Mouse (Mus musculus) myocyte (in vitro differentiated cells): Measurements from ENCODE around the gene Rarres2. TPM values are rescaled to one million over a fixed set of nuclear protein-coding genes. Genes with fewer than 3 reads are reported as not detected.

ENCODE experiments used
- H3K27me3 ChIP-seq: one replicate; pipeline ENCODE4 v1.6.1; 2011; ENCODE audit not compliant: control insufficient read depth, insufficient read depth, insufficient read length
- H3K36me3 ChIP-seq: one replicate; pipeline ENCODE4 v1.6.1; 2011; ENCODE audit not compliant: control insufficient read depth, insufficient read depth
- H3K4me2 ChIP-seq: one replicate; pipeline ENCODE4 v1.6.1; 2011; ENCODE audit warnings: low read depth, control low read depth
- H3K4me3 ChIP-seq: one replicate; pipeline ENCODE4 v1.5.1; 2011; ENCODE audit warnings: mild to moderate bottlenecking, control low read depth, moderate library complexity
- H3K79me2 ChIP-seq: one replicate; pipeline ENCODE4 v1.6.1; 2011; ENCODE audit not compliant: control insufficient read depth, insufficient read depth
- H3ac ChIP-seq: one replicate; pipeline ENCODE4 v1.6.1; 2011; ENCODE audit not compliant: control insufficient read depth, insufficient read length
- CEBPB ChIP-seq: IDR thresholded peaks from 2 replicates; pipeline ENCODE4 v1.6.1; 2011; ENCODE audit warnings: mild to moderate bottlenecking, moderate library complexity; ENCODE audit not compliant: poor library complexity, insufficient read depth, severe bottlenecking
- E2F4 ChIP-seq: IDR thresholded peaks from one replicate; pipeline ENCODE4 v1.6.1; 2011; ENCODE audit warnings: mild to moderate bottlenecking, control low read depth, moderate library complexity; ENCODE audit not compliant: insufficient read depth
- MAX ChIP-seq: IDR thresholded peaks from one replicate; pipeline ENCODE4 v1.6.1; 2011; ENCODE audit warnings: low read depth, mild to moderate bottlenecking, control low read depth
- MYOD1 ChIP-seq, 3 experiments: IDR thresholded peaks; one replicate each; pipeline ENCODE4 v1.6.1; 2011; ENCODE audit warnings: control low read depth in 2 of 3, low read depth in 2 of 3, mild to moderate bottlenecking in 2 of 3, moderate library complexity in 1 of 3; ENCODE audit not compliant: insufficient read length in 2 of 3, control insufficient read depth in 1 of 3
- MYOG ChIP-seq, 3 experiments: IDR thresholded peaks; one replicate each; pipeline ENCODE4 v1.6.1; 2011; ENCODE audit warnings: control low read depth in 2 of 3, low read depth in 2 of 3, mild to moderate bottlenecking in 2 of 3; ENCODE audit not compliant: insufficient read length in 2 of 3, control insufficient read depth in 1 of 3, insufficient read depth in 1 of 3
- POLR2A ChIP-seq: IDR thresholded peaks from one replicate; pipeline ENCODE4 v1.6.1; 2011; ENCODE audit warnings: low read depth, mild to moderate bottlenecking, control low read depth, moderate library complexity; ENCODE audit not compliant: insufficient read length
- POLR2AphosphoS2 ChIP-seq: IDR thresholded peaks from one replicate; pipeline ENCODE4 v1.6.1; 2011; ENCODE audit warnings: low read depth, control low read depth; ENCODE audit not compliant: insufficient read length
- REST ChIP-seq: IDR thresholded peaks from one replicate; pipeline ENCODE4 v1.6.1; 2011; ENCODE audit warnings: mild to moderate bottlenecking, control low read depth, moderate library complexity; ENCODE audit not compliant: insufficient read depth, insufficient read length
- SRF ChIP-seq: IDR thresholded peaks from one replicate; pipeline ENCODE4 v1.6.1; 2011; ENCODE audit warnings: low read depth; ENCODE audit not compliant: control insufficient read depth, insufficient read length
- TCF12 ChIP-seq: IDR thresholded peaks from one replicate; pipeline ENCODE4 v1.6.1; 2011; ENCODE audit warnings: mild to moderate bottlenecking, control low read depth; ENCODE audit not compliant: poor library complexity, insufficient read depth, severe bottlenecking
- TCF3 ChIP-seq: IDR thresholded peaks from one replicate; pipeline ENCODE4 v1.6.1; 2011; ENCODE audit warnings: low read depth, control low read depth; ENCODE audit not compliant: insufficient read length
- USF1 ChIP-seq: IDR thresholded peaks from one replicate; pipeline ENCODE4 v1.6.1; 2011; ENCODE audit warnings: low read depth, mild to moderate bottlenecking, control low read depth, moderate library complexity
- polyA plus RNA-seq: library from polyadenylated mRNA; unstranded; fragments of >200 nt; fragmentation: generic; extraction: Trizol; gene quantifications from one replicate; pipeline ENCODE4 v1.2.1, GENCODE M21; 2012; ENCODE audit warnings: missing spikeins

Rarres2 gene
- polyA plus RNA-seq, 1 experiment, result 0.17 TPM

DNA sequence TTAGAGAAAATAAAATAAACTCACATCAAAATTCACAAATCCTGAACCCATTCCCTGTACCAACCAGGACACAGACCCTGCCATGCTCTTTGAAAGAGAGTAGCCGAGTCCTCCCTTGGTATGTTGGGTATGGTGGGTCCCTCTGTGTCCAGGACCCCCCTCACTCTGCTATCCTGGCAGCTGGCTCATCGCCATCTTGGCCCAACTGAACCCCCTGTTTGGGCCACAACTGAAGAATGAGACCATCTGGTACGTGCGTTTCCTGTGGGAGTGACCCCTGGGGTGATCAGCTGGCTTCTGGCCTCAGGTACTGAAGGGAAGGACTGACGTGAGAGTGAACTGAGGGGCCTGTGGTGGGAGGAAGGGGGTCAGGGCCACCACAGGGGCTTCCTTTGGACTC, 32.7 kb downstream of the Rarres2 start:
- no peaks in the 10 kb centered on the region for H3K27me3 ChIP-seq
- H3K4me2 ChIP-seq, result no peak overlapping the region
- no peak overlapping the region for H3ac ChIP-seq
- H3K4me3 ChIP-seq, result no peak overlapping the region
- H3K36me3 ChIP-seq, result no peaks in the 10 kb centered on the region
- TF ChIP-seq MYOG (IDR thresholded peaks at IDR 0.05; ENCODE audit: control insufficient read depth in 1 of 3, insufficient read depth in 1 of 3, insufficient read length in 2 of 3, low read depth in 2 of 3) (no peak), POLR2A (no peak), TCF3 (no peak), POLR2AphosphoS2 (no peak), CEBPB (no peak), E2F4 (no peak), SRF (no peak), REST (no peak), USF1 (no peak), TCF12 (no peak), MAX (no peak), MYOD1 (IDR thresholded peaks at IDR 0.05; ENCODE audit: control insufficient read depth in 1 of 3, insufficient read length in 2 of 3, low read depth in 2 of 3) (no peak)
- H3K79me2 ChIP-seq, result no peaks in the 10 kb centered on the region

DNA sequence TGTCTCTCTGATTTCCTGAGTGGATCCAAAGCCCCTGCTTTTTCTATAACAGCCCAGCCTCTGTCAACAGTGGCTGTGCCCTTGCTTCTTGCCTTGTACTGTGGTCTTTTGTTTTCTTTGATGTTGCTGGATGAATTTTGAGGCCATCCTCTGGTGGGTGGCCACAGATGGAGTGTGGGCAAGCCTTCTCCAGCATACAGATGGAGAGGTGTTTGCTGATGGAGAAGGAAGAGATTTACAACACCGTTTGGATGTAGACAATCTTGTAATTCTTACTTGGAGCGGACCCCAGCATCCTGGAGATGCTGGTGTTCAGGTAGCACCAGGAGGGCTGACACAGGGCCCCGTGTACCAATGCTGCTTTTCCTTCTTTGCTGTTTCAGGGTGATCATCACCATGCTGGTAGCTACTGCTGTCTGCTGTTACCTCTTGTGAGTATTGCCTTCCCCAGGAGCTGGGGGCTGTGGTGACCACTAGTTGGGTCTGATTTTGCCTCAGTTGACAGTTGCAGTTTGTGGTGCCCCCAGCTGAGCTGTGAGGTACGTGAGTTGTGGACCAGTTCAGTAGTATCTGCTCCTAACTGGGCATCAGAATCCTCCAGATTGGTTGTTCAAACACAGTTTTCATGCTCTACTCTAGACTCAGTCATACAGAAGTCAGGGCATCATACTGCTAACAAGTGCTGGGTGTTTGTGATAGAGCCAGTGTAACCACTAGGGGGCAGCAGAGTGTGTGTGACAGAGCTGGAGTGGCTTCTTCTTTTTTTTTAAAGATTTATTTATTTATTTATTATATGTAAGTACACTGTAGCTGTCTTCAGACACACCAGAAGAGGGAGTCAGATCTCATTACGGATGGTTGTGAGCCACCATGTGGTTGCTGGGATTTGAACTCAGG, 33.5 kb downstream of the Rarres2 start:
- Histone ChIP-seq H3K79me2 (no peaks in the 10 kb centered on the region), H3K4me2 (no peak overlapping the region), H3K27me3 (no peaks in the 10 kb centered on the region), H3K4me3 (no peak overlapping the region), H3ac (no peak overlapping the region), H3K36me3 (no peaks in the 10 kb centered on the region)
- TF ChIP-seq MAX (no peak), REST (no peak), SRF (no peak), TCF12 (no peak), MYOG (IDR thresholded peaks at IDR 0.05; ENCODE audit: control insufficient read depth in 1 of 3, insufficient read depth in 1 of 3, insufficient read length in 2 of 3, low read depth in 2 of 3) (no peak), E2F4 (no peak), USF1 (no peak), TCF3 (no peak), CEBPB (no peak), POLR2AphosphoS2 (no peak), MYOD1 (IDR thresholded peaks at IDR 0.05; ENCODE audit: control insufficient read depth in 1 of 3, insufficient read length in 2 of 3, low read depth in 2 of 3) (no peak), POLR2A (no peak)

DNA sequence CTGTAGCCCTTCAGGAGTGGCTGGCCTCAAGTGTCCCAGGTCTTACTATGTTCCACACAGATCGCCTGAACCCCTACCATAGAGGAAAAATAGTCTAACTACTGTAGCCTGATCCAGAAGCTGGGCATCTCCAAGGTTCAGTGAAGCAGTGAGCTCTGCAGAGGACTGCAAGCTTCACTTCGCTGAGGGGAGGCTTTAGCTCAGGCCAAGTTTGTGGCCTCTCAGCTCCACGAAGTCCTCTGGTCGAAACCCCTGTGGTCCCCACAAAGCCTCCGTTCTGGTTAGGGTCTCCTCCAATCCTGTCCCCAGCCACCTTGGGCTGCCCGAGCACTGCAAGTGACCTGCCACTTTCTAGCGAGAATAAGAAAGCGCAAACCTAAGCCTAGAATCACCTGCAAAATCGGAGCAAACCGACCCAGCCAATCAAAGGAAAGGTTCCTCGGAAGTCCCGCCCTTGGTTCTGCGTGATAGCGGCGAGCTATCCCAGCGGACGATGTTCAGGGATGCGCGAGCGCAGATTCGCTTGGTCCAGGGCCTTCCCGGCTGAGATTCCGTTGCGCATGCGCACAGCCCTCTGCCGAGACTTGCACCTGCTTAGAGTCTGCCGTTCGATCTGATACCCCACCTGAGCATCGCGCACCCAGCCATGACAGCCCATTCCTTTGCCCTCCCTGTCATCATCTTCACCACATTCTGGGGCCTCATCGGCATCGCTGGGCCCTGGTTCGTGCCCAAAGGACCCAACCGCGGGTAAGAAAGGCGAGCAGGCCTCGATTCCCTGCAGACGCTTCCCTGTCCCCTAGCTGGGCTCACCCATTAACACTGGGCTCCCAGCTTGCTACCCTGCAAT, 35.3 kb downstream of the Rarres2 start, which contains the start of gene Atp6v0e2:
Gene Atp6v0e2 (plus strand): TSS at position 511 of the 850 bp plus-strand sequence.
- Histone ChIP-seq H3K36me3 (no peaks in the 10 kb centered on the region), H3K27me3 (no peaks in the 10 kb centered on the region), H3K4me3 (peak within 1 kb of the TSS; percentile 18), H3K4me2 (peak within 1 kb of the TSS; percentile 75), H3ac (no peak within 1 kb of the TSS), H3K79me2 (no peaks in the 10 kb centered on the region)
- TF ChIP-seq SRF (no peak), TCF12 (no peak), CEBPB (no peak), MYOD1 (IDR thresholded peaks at IDR 0.05; ENCODE audit: control insufficient read depth in 1 of 3, insufficient read length in 2 of 3, low read depth in 2 of 3) (peak in 1 of 3 experiments; percentile 17), POLR2AphosphoS2 (no peak), USF1 (no peak), MAX (no peak), MYOG (IDR thresholded peaks at IDR 0.05; ENCODE audit: control insufficient read depth in 1 of 3, insufficient read depth in 1 of 3, insufficient read length in 2 of 3, low read depth in 2 of 3) (peak in 1 of 3 experiments; percentile 25), TCF3 (no peak)

DNA sequence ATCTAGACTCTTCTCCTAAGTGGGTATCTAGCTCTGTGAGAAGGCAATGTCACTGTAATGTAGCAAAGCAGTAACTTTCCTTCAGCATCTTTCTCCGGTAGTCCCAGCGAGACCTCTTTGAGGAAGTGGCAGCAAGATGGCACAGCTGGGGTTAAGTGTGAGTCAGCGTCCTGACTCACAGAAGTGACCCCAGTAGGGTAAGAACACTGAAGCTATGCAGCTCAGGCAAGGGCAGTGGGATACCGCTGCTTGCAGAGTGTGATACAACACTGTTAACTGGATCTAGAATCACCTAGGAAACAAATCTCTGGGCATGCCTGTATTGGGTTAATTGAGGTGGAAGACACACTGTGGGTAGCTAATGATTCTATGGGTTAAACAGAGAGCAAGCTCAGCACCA, 36.5 kb downstream of the Rarres2 start:
- no peaks in the 10 kb centered on the region for H3K79me2 ChIP-seq
- TF ChIP-seq TCF12 (no peak), E2F4 (no peak), POLR2AphosphoS2 (no peak), MAX (no peak), CEBPB (no peak), POLR2A (no peak), REST (no peak), USF1 (no peak), SRF (no peak), MYOD1 (IDR thresholded peaks at IDR 0.05; ENCODE audit: control insufficient read depth in 1 of 3, insufficient read length in 2 of 3, low read depth in 2 of 3) (no peak), MYOG (IDR thresholded peaks at IDR 0.05; ENCODE audit: control insufficient read depth in 1 of 3, insufficient read depth in 1 of 3, insufficient read length in 2 of 3, low read depth in 2 of 3) (no peak), TCF3 (no peak)
- H3K27me3 ChIP-seq, result no peaks in the 10 kb centered on the region
- no peak overlapping the region for H3K4me3 ChIP-seq
- H3ac ChIP-seq, result no peak overlapping the region
- H3K36me3 ChIP-seq, result no peaks in the 10 kb centered on the region
- peak overlapping the region; percentile 9 for H3K4me2 ChIP-seq
